Mouse (Mus musculus) ES-E14 (cell line): Measurements from ENCODE around the gene Nme7.

Experiments used
- CHD2 ChIP-seq: IDR thresholded peaks from 2 replicates; pipeline ENCODE4 v1.6.1; 2014; ENCODE audit warnings: mild to moderate bottlenecking, low read depth, low read length, inconsistent platforms
- MAFK ChIP-seq: IDR thresholded peaks from 2 replicates; pipeline ENCODE4 v1.6.1; 2014; ENCODE audit warnings: mild to moderate bottlenecking, low read depth, low read length, inconsistent platforms; ENCODE audit not compliant: insufficient read depth
- ZC3H11A ChIP-seq: IDR thresholded peaks from 2 replicates; pipeline ENCODE4 v1.6.1; 2012; ENCODE audit warnings: low read depth, mild to moderate bottlenecking, inconsistent platforms, low read length, borderline replicate concordance
- ZNF384 ChIP-seq: IDR thresholded peaks from 2 replicates; pipeline ENCODE4 v1.6.1; 2012; ENCODE audit warnings: low read depth, low read length, inconsistent platforms

DNA sequence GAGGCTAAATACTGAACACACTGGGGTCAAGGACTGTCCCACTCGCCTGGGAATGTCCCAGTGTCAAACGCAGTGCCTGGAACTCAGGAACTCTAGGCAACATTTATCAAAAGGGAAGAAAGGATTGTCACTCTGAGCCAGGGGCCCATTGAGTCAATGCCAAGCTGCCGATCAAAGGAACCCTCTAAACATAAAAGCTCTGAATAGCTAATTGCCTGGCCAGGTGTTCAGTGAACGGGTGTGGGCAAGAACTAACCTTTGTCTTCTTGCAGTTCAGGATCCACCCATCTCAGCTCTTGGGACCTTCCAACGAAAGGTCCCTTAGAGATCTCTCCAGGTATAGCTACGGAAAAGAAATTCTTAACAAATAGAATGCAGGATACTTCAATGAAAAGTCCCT lies 167.1 kb downstream of the Nme7 start:
- no peak for TF ChIP-seq CHD2
- TF ChIP-seq ZC3H11A: no peak
- TF ChIP-seq ZNF384: no peak
- TF ChIP-seq MAFK: no peak
